Comparison of ENCODE assay signal across 32 mouse cellular contexts in the genomic region with DNA sequence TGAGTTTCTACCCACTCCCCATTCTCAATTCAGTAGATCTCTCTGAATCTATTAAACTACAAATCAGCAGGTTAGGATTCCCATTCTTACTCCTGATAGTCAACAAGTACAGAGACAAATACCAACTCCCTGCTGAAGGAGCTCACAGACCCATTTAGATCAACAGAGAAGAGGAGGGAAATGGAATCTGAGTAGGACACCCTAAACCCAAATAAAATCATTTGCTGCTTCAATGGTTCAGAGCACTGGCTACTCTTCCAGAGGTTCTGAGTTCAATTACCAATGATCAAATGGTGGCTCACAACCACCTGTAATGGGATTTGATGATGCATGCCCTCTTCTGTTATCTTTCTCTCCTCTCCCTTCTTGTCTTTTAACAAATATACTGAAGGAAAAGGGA.
"Had no signal": no experiment of that assay in that cellular context is flagged by ENCODE, and none has a peak within 500 bp of the region (broad histone marks: within the 10 kb centered on the region; RNA-seq: fewer than 3 reads in every experiment).

No protein-coding gene starts in this region.

- ATAC-seq: hindbrain, embryonic 16.5 days; hindbrain, postnatal 0 days; inflammation-experienced regulatory T-cells, adult 6 months; intestine, embryonic 15.5 days; intestine, embryonic 16.5 days; intestine, postnatal 0 days had no signal

- H3K4me2 ChIP-seq: heart, embryonic 11.5 days; heart, embryonic 12.5 days; heart, embryonic 13.5 days; heart, embryonic 15.5 days; hindbrain, embryonic 12.5 days; hindbrain, embryonic 13.5 days; hindbrain, embryonic 14.5 days; hindbrain, embryonic 15.5 days; intestine, embryonic 15.5 days had no signal

- DNase-seq: heart, adult 2 months; heart, postnatal 10 days; heart, postnatal 14 days; heart, postnatal 36 days; heart, postnatal 4 days; kidney, adult 11 months; kidney, adult 2 months; kidney, adult 8-10 months; kidney, adult 9 months; kidney, postnatal 10 days; kidney, postnatal 25 days; kidney, postnatal 36 days; layer of hippocampus, adult 9-11 months; layer of hippocampus, postnatal 36 days had no signal

- H3K27ac ChIP-seq: heart, adult 2 months; heart, embryonic 10.5 days; heart, embryonic 13.5 days; heart, embryonic 15.5 days; hindbrain, embryonic 10.5 days; hindbrain, embryonic 12.5 days; hindbrain, embryonic 13.5 days; hindbrain, embryonic 14.5 days; hindbrain, embryonic 15.5 days; hindbrain, postnatal 0 days; intestine, embryonic 15.5 days; layer of hippocampus, adult 2 months; left cerebral cortex, adult 2 months had no signal

- H3K36me3 ChIP-seq: heart, embryonic 10.5 days; heart, embryonic 12.5 days; heart, embryonic 13.5 days; heart, embryonic 15.5 days; hindbrain, embryonic 10.5 days; hindbrain, embryonic 12.5 days; hindbrain, embryonic 13.5 days; hindbrain, embryonic 15.5 days; intestine, embryonic 15.5 days had no signal

- H3K9ac ChIP-seq: heart, embryonic 12.5 days; heart, embryonic 13.5 days; heart, embryonic 15.5 days; hindbrain, embryonic 12.5 days; hindbrain, embryonic 13.5 days; hindbrain, embryonic 14.5 days; hindbrain, embryonic 15.5 days; intestine, embryonic 15.5 days had no signal

- H3K4me1 ChIP-seq: heart, embryonic 10.5 days; heart, embryonic 12.5 days; heart, embryonic 13.5 days; heart, embryonic 15.5 days; hindbrain, embryonic 10.5 days; hindbrain, embryonic 12.5 days; hindbrain, embryonic 13.5 days; hindbrain, embryonic 15.5 days; intestine, embryonic 15.5 days had no signal

- H3K9me3 ChIP-seq: heart, embryonic 10.5 days; heart, embryonic 15.5 days; hindbrain, embryonic 10.5 days; hindbrain, embryonic 12.5 days; hindbrain, embryonic 13.5 days; hindbrain, embryonic 15.5 days; intestine, embryonic 15.5 days had no signal

- H3K27me3 ChIP-seq: heart, embryonic 12.5 days; heart, embryonic 13.5 days; heart, embryonic 15.5 days; hindbrain, embryonic 12.5 days; hindbrain, embryonic 13.5 days; hindbrain, embryonic 15.5 days; intestine, embryonic 15.5 days had no signal

- H3K4me3 ChIP-seq: heart, adult 2 months; heart, embryonic 10.5 days; heart, embryonic 12.5 days; heart, embryonic 13.5 days; heart, embryonic 15.5 days; hindbrain, embryonic 10.5 days; hindbrain, embryonic 12.5 days; hindbrain, embryonic 13.5 days; hindbrain, embryonic 15.5 days; intestine, embryonic 15.5 days; layer of hippocampus, adult 2 months; left cerebral cortex, adult 2 months had no signal
